Mouse (Mus musculus): Measurements from ENCODE around the gene Clock. TPM values are rescaled to one million over a fixed set of nuclear protein-coding genes. Genes with fewer than 3 reads are reported as not detected.
A peak's percentile ranks its signal among the peaks of the same experiment; 100 is the strongest.

Gene Clock
- polyA plus RNA-seq, 1 experiment = 5.1 TPM

DNA sequence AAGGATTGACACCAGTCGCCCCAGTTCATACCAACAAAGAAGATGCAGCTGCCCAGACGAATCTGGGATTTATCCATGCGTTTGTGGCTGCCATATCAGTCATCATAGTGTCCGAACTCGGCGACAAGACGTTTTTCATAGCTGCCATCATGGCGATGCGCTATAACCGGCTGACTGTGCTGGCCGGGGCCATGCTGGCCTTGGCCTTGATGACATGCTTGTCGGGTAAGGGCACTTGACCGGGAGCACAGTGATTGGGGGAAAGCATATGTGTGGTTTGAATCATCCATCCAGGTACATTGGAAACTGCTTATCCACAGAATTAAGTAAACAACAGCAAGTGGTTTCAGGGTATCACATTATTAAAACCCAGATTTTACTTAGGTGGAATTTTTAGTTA is 105.2 kb downstream of the Clock start:
- 96% methylated on average over 13 of the region's 13 CpGs for WGBS

DNA sequence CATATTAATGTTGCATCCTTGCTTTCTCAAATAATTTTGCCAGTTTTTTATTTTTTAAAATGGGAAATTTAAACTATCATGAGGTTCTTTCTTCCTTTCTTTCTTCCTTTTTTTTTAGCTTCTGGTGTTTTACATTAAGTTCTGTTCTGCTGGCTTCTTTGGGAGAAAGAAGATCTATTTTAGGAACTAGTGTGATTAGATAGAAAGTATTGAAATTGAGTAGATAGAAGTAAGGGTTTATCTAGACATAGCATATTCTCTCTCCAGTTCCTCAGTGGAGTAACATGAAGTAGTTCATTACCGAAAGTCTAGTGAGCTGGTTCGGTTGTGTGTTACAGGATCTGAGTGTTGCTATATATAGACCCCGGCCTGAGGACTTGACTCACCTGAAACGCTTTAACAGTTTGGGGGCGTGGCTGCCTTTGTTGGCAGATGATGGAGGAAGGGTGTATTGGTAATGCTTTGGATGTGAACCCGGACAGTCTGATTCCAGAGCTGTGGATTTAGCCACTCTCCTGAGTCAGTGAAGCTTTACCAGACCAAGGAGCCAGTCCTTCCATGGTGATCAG is 110.1 kb downstream of the Clock start:
- DNase-seq (ENCODE audit: low read depth in 1 of 2, low spot score in 2 of 2) = no peak
- Histone ChIP-seq H3K4me3 (ENCODE audit: extremely low read depth, insufficient read depth, insufficient read length) (no peak overlapping the region), H3K27me3 (ENCODE audit: control insufficient read depth, insufficient read depth, low read length) (no peaks in the 10 kb centered on the region), H3K4me1 (ENCODE audit: control insufficient read depth, insufficient read depth, insufficient read length) (no peaks in the 10 kb centered on the region; the same call in 1 of the 2 replicates), H3K27ac (ENCODE audit: insufficient read depth, low read length) (no peak overlapping the region), H3K36me3 (ENCODE audit: control insufficient read depth, insufficient read depth, low read length) (peaks cover 4% of the 10 kb centered on the region)
- 75% methylated on average over 6 of the region's 6 CpGs for WGBS
- TF ChIP-seq POLR2A (IDR thresholded peaks at IDR 0.05; ENCODE audit: low read depth, low read length) (no peak), CTCF (IDR thresholded peaks at IDR 0.05; ENCODE audit: extremely low read depth, insufficient read depth, insufficient read length, insufficient replicate concordance) (no peak)

More for the DNA sequence above, 105.2 kb downstream of the Clock start:
- Histone ChIP-seq H3K4me1 (ENCODE audit: control insufficient read depth, insufficient read depth, insufficient read length) (no peaks in the 10 kb centered on the region), H3K4me3 (ENCODE audit: extremely low read depth, insufficient read depth, insufficient read length) (no peak overlapping the region), H3K27ac (ENCODE audit: insufficient read depth, low read length) (no peak overlapping the region), H3K27me3 (ENCODE audit: control insufficient read depth, insufficient read depth, low read length) (no peaks in the 10 kb centered on the region), H3K36me3 (ENCODE audit: control insufficient read depth, insufficient read depth, low read length) (peaks cover 12% of the 10 kb centered on the region)
- no peak for DNase-seq (ENCODE audit: low read depth in 1 of 2, low spot score in 2 of 2)
- TF ChIP-seq CTCF (IDR thresholded peaks at IDR 0.05; ENCODE audit: extremely low read depth, insufficient read depth, insufficient read length, insufficient replicate concordance) (no peak), POLR2A (IDR thresholded peaks at IDR 0.05; ENCODE audit: low read depth, low read length) (no peak)

DNA sequence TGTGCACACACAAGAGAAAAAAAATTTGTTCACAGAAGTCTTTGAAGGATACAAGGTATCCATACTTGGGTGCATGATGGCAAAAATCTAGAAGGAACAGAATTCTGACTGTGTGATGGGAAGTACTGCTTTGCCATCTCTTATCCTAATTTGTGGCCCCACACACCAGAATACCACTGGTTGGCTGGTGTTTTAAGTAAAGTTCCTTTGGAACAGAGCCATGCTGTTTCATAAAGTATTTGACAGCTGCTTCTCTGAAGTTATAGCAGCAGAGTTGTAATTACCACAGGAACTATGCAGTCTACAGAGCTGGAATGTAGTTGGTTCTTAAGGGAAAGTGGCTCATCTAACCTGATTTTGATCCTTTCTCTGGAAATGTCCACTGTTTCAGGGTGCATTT is 111.5 kb downstream of the Clock start:
- Histone ChIP-seq H3K4me1 (ENCODE audit: control insufficient read depth, insufficient read depth, insufficient read length) (no peaks in the 10 kb centered on the region; the same call in 1 of the 2 replicates), H3K36me3 (ENCODE audit: control insufficient read depth, insufficient read depth, low read length) (0 out of 2 replicates have a peak, but pooled peaks cover 1% of the 10 kb centered on the region), H3K27me3 (ENCODE audit: control insufficient read depth, insufficient read depth, low read length) (no peaks in the 10 kb centered on the region), H3K4me3 (ENCODE audit: extremely low read depth, insufficient read depth, insufficient read length) (no peak overlapping the region), H3K27ac (ENCODE audit: insufficient read depth, low read length) (no peak overlapping the region)
- TF ChIP-seq POLR2A (IDR thresholded peaks at IDR 0.05; ENCODE audit: low read depth, low read length) (no peak), CTCF (IDR thresholded peaks at IDR 0.05; ENCODE audit: extremely low read depth, insufficient read depth, insufficient read length, insufficient replicate concordance) (no peak)
- DNase-seq (ENCODE audit: low read depth in 1 of 2, low spot score in 2 of 2) = no peak

DNA sequence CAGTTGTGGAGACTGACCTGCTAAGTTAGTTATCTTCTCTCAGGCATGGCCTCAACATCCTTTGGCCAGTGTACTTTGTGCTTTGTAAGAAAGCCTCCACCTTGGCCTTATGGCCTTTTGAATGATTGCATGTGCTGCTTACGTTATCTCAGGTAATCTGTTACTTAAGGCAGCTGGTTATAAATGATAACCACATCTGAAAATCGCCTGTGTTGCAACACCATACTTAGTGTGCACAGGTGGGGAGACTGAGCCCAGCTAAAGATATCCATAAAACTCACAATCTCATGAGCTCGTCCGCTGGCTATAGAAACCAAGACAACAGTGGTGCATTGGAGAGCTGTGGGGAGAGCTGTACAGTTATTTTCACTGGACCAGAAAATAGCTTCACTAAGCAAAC is 114.0 kb downstream of the Clock start:
- 79% methylated on average over 4 of the region's 4 CpGs for WGBS
- no peak for DNase-seq (ENCODE audit: low read depth in 1 of 2, low spot score in 2 of 2)
- Histone ChIP-seq H3K4me3 (ENCODE audit: extremely low read depth, insufficient read depth, insufficient read length) (no peak overlapping the region), H3K27me3 (ENCODE audit: control insufficient read depth, insufficient read depth, low read length) (no peaks in the 10 kb centered on the region), H3K4me1 (ENCODE audit: control insufficient read depth, insufficient read depth, insufficient read length) (no peaks in the 10 kb centered on the region; the same call in 1 of the 2 replicates), H3K36me3 (ENCODE audit: control insufficient read depth, insufficient read depth, low read length) (0 out of 2 replicates have a peak, but pooled peaks cover 1% of the 10 kb centered on the region), H3K27ac (ENCODE audit: insufficient read depth, low read length) (no peak overlapping the region)
- no peak for TF ChIP-seq POLR2A (IDR thresholded peaks at IDR 0.05; ENCODE audit: low read depth, low read length)
- no peak for TF ChIP-seq CTCF (IDR thresholded peaks at IDR 0.05; ENCODE audit: extremely low read depth, insufficient read depth, insufficient read length, insufficient replicate concordance)

DNA sequence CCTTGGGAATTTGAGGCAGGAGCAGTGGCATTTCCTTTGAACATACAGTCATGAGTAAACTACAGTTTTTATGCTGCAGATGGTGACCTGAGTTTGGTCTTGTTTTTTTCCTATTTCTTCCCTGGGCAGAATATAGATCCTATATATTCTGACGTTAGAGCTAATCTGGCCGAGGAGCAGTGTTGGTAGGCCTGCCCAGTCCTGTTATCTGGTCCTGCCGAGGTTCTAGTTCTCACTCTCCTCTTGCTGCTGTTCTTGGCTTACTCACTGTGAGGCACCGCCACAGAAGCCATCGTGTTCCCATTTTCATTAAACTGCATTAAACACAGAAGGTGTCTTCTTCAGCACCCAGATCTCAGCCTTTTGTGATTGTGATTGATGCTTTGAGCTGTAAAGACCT is 116.7 kb downstream of the Clock start:
- TF ChIP-seq CTCF (IDR thresholded peaks at IDR 0.05; ENCODE audit: extremely low read depth, insufficient read depth, insufficient read length, insufficient replicate concordance) (no peak), POLR2A (IDR thresholded peaks at IDR 0.05; ENCODE audit: low read depth, low read length) (no peak)
- 0 out of 2 replicates have a peak, but pooled peaks cover 1% of the 10 kb centered on the region for H3K36me3 ChIP-seq (ENCODE audit: control insufficient read depth, insufficient read depth, low read length)
- no peak for DNase-seq (ENCODE audit: low read depth in 1 of 2, low spot score in 2 of 2)
- no peaks in the 10 kb centered on the region for H3K27me3 ChIP-seq (ENCODE audit: control insufficient read depth, insufficient read depth, low read length)
- 81% methylated on average over 5 of the region's 5 CpGs for WGBS
- H3K27ac ChIP-seq (ENCODE audit: insufficient read depth, low read length) = no peak overlapping the region
- H3K4me3 ChIP-seq (ENCODE audit: extremely low read depth, insufficient read depth, insufficient read length) = no peak overlapping the region
- H3K4me1 ChIP-seq (ENCODE audit: control insufficient read depth, insufficient read depth, insufficient read length) = peaks cover 3% of the 10 kb centered on the region; the same call in 1 of the 2 replicates

DNA sequence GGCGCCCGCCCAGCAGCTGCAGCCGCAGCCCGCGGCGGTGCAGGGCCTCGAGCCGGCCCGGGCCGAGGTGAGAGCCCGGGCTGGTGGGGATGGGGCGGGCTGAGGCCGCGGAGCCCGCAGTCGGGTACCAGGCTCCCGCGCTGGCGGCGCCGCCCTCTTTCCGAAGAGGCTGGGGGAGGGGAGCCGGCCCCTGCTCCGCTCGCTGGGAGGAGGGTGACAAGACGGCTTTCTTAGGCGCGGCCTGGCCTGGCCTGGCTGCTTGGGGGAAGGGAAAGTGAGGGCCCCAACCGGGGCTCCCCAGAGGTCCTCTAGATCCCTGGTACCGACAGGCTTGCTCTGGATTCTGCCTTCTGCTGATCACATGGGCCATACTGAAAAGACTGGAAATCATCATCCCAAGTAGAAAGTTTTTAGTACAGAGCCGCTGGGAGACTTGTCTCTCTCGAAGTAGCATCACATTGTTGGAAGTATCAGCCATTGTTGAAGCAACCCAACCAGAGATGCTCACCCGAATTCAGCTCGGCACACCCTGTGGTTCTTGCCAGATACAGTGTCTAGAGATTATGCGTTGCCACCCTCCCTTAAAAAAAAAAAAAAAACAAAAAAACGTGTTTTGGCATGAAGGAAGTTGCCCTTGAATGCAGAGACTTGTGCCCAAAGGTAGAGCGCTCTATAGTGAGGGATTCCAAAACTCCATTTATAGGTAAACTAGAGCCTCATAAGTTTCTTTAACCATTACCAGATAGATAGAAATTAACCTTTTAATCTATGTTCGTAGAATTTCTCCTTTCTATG is 120.1 kb downstream of the Clock start:
- Histone ChIP-seq H3K4me3 (ENCODE audit: extremely low read depth, insufficient read depth, insufficient read length) (peak overlapping the region; percentile 86), H3K4me1 (ENCODE audit: control insufficient read depth, insufficient read depth, insufficient read length) (peaks cover 3% of the 10 kb centered on the region; the same call in 1 of the 2 replicates), H3K36me3 (ENCODE audit: control insufficient read depth, insufficient read depth, low read length) (no peaks in the 10 kb centered on the region), H3K27me3 (ENCODE audit: control insufficient read depth, insufficient read depth, low read length) (peaks cover under 1% of the 10 kb centered on the region; the same call in 1 of the 2 replicates), H3K27ac (ENCODE audit: insufficient read depth, low read length) (peak overlapping the region; percentile 79)
- TF ChIP-seq CTCF (IDR thresholded peaks at IDR 0.05; ENCODE audit: extremely low read depth, insufficient read depth, insufficient read length, insufficient replicate concordance) (no peak), POLR2A (IDR thresholded peaks at IDR 0.05; ENCODE audit: low read depth, low read length) (no peak)
- DNase-seq (ENCODE audit: low read depth in 1 of 2, low spot score in 2 of 2) = peak; percentile 5 to 57
- 5% methylated on average over 38 of the region's 38 CpGs for WGBS

All from spleen, adult 2 months (tissue).